Mouse (Mus musculus) brain, adult 2 months (tissue): ENCODE measurements around the gene Zfhx2.
A peak's percentile ranks its signal among the peaks of the same experiment; 100 is the strongest.

Source experiments
- DNase-seq: peaks from one replicate; pipeline ENCODE4 v3.0.0; 2011; ENCODE audit warnings: low read depth, low spot score

Zfhx2 gene

GRCm38 (mm10) chr14:55078366-55078989 is 13.6 kb downstream of the Zfhx2 start:
- DNase-seq: peak; percentile 58

GRCm38 (mm10) chr14:55077481-55078365 is 14.4 kb downstream of the Zfhx2 start:
- DNase-seq: no peak

- no peak for DNase-seq
These were observed 15.2 kb downstream of the Zfhx2 start for GRCm38 (mm10) chr14:55076956-55077355.

- peak; percentile 70 for DNase-seq
These were observed 15.9 kb downstream of the Zfhx2 start for GRCm38 (mm10) chr14:55076224-55076623.

- no peak for DNase-seq
These were observed 17.7 kb downstream of the Zfhx2 start for GRCm38 (mm10) chr14:55074416-55074815.

GRCm38 (mm10) chr14:55071756-55072155 is 20.4 kb downstream of the Zfhx2 start:
- no peak for DNase-seq

GRCm38 (mm10) chr14:55066042-55066441 is 26.1 kb downstream of the Zfhx2 start:
- peak; percentile 66 for DNase-seq

- peak; percentile 43 for DNase-seq
These were observed 26.7 kb downstream of the Zfhx2 start for GRCm38 (mm10) chr14:55065391-55065790.

GRCm38 (mm10) chr14:55064481-55065370 is 27.4 kb downstream of the Zfhx2 start:
- DNase-seq: peak; percentile 74

- DNase-seq: peak; percentile 69
These were observed 28.3 kb downstream of the Zfhx2 start for GRCm38 (mm10) chr14:55063581-55064381.

- DNase-seq: no peak
These were observed 29.0 kb downstream of the Zfhx2 start for GRCm38 (mm10) chr14:55063117-55063516.

- DNase-seq: peak; percentile 90
These were observed 29.5 kb downstream of the Zfhx2 start for GRCm38 (mm10) chr14:55062626-55063025.

GRCm38 (mm10) chr14:55061845-55062244 is 30.3 kb downstream of the Zfhx2 start:
- DNase-seq: peak; percentile 8

GRCm38 (mm10) chr14:55059931-55060330 is 32.2 kb downstream of the Zfhx2 start:
- peak; percentile 41 for DNase-seq

- no peak for DNase-seq
These were observed 33.1 kb downstream of the Zfhx2 start for GRCm38 (mm10) chr14:55059009-55059408.

GRCm38 (mm10) chr14:55055167-55055834 is 36.8 kb downstream of the Zfhx2 start:
- peak; percentile 99 for DNase-seq

GRCm38 (mm10) chr14:55054191-55054749 is 37.9 kb downstream of the Zfhx2 start:
- peak; percentile 97 for DNase-seq

GRCm38 (mm10) chr14:55053708-55054190 is 38.4 kb downstream of the Zfhx2 start:
- peak; percentile 99 for DNase-seq

GRCm38 (mm10) chr14:55053050-55053449 is 39.1 kb downstream of the Zfhx2 start:
- DNase-seq: peak; percentile 42

GRCm38 (mm10) chr14:55052496-55052895 is 39.6 kb downstream of the Zfhx2 start:
- peak; percentile 98 for DNase-seq
